Mouse (Mus musculus): ENCODE measurements around the gene Myo18a. TPM values are rescaled to one million over a fixed set of nuclear protein-coding genes. Genes with fewer than 3 reads are reported as not detected.

The Myo18a gene
- total RNA-seq, 1 experiment = 33.3 TPM

DNA sequence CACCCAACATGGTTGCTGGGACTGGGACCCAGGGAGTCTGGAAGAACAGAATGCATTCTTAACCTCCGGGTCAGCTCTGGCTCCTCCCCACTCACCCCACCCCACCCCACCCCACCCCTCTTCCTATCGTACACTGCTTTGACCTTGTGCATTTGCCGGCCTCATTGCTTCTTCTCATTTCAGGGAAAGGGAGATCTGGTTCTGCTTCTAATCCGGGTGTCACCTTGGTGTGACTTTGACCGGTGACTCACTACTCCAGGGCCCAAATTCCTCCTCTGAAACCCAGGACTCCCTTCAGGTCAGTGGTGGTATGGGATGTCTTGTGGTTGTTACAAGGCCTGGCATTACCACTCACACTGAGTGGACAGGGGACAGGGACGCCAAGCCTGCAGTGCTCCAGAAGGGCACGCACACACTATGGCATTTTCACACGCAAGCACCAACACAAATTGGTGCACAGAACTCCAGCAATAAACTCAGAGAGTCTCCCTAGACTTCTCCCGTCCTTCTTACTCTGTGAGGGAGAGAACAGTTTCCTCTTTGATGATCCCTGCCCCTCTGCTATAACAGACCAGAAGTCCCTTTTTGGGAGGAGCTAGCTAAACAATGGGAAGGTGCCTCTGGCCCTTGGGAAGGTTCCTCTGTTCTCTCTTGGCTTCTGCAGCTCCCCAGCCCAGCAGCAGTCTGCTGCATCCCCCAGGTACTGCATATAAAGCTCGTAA lies 121.6 kb downstream of the Myo18a start:
- Histone ChIP-seq H3K36me3 (ENCODE audit: control insufficient read depth, insufficient read depth, low read length, poor library complexity, severe bottlenecking) (peaks cover 18% of the 10 kb centered on the region), H3K27ac (ENCODE audit: insufficient read depth, low read depth, low read length, poor library complexity, severe bottlenecking) (peak overlapping the region; percentile 84), H3K9ac (ENCODE audit: insufficient read depth, low read depth, low read length, poor library complexity, severe bottlenecking) (peak overlapping the region; percentile 64; the same call in 1 of the 2 replicates), H3K9me3 (ENCODE audit: control insufficient read depth, insufficient read depth, low read depth, low read length) (no peaks in the 10 kb centered on the region), H3K4me1 (ENCODE audit: control insufficient read depth in 2 of 2, insufficient read depth in 2 of 2, low read length in 2 of 2, poor library complexity in 1 of 2) (peaks cover 25 to 34% of the 10 kb centered on the region in 2 experiments), H3K4me3 (ENCODE audit: insufficient read depth in 1 of 2, low read depth in 1 of 2, low read length in 2 of 2, poor library complexity in 1 of 2, severe bottlenecking in 1 of 2) (peak overlapping the region; percentile 50 to 51)
- DNase-seq (ENCODE audit: low read depth, low spot score) = peak; percentile 61
- in situ Hi-C loops (cut with MboI; ENCODE audit: low sequenced_read_pairs in 2 of 2, unreplicated experiment in 2 of 2) = no loop called here
- TF ChIP-seq MAFK (IDR thresholded peaks at IDR 0.05; ENCODE audit: insufficient read depth, low read depth, low read length) (no peak), ZNF384 (IDR thresholded peaks at IDR 0.05; ENCODE audit: low read depth, low read length) (no peak), CHD2 (IDR thresholded peaks at IDR 0.05; ENCODE audit: low read depth, low read length) (no peak), HCFC1 (IDR thresholded peaks at IDR 0.05; ENCODE audit: borderline replicate concordance, insufficient read depth, low read length) (no peak), ZC3H11A (IDR thresholded peaks at IDR 0.05; ENCODE audit: borderline replicate concordance, low read depth, low read length) (no peak)

DNA sequence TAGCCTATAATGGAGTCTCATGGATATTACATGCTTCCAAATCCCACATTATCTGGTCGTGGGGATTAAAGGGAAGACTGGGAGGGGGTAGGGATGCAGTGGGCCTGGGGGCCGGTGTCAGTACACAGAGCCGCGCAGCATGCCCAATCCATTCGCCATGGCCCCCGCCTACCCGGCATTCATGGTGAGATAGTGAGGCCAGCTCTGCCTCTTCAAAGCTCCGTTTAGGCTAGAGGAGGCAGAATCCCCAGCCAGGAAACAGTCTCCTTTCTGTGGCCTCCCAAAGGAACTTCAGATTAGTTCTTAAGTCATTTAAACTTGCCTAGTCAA lies 122.2 kb downstream of the Myo18a start:
- Histone ChIP-seq H3K4me3 (ENCODE audit: insufficient read depth in 1 of 2, low read depth in 1 of 2, low read length in 2 of 2, poor library complexity in 1 of 2, severe bottlenecking in 1 of 2) (peak overlapping the region; percentile 50 to 51), H3K4me1 (ENCODE audit: control insufficient read depth in 2 of 2, insufficient read depth in 2 of 2, low read length in 2 of 2, poor library complexity in 1 of 2) (peaks cover 25 to 35% of the 10 kb centered on the region in 2 experiments), H3K27ac (ENCODE audit: insufficient read depth, low read depth, low read length, poor library complexity, severe bottlenecking) (peak overlapping the region; percentile 84), H3K9ac (ENCODE audit: insufficient read depth, low read depth, low read length, poor library complexity, severe bottlenecking) (peak overlapping the region; percentile 64; the same call in 1 of the 2 replicates), H3K36me3 (ENCODE audit: control insufficient read depth, insufficient read depth, low read length, poor library complexity, severe bottlenecking) (peaks cover 19% of the 10 kb centered on the region), H3K9me3 (ENCODE audit: control insufficient read depth, insufficient read depth, low read depth, low read length) (no peaks in the 10 kb centered on the region)
- TF ChIP-seq ZC3H11A (IDR thresholded peaks at IDR 0.05; ENCODE audit: borderline replicate concordance, low read depth, low read length) (no peak), MAFK (IDR thresholded peaks at IDR 0.05; ENCODE audit: insufficient read depth, low read depth, low read length) (no peak), ZNF384 (IDR thresholded peaks at IDR 0.05; ENCODE audit: low read depth, low read length) (no peak), HCFC1 (IDR thresholded peaks at IDR 0.05; ENCODE audit: borderline replicate concordance, insufficient read depth, low read length) (no peak), CHD2 (IDR thresholded peaks at IDR 0.05; ENCODE audit: low read depth, low read length) (no peak)
- in situ Hi-C loops (cut with MboI; ENCODE audit: low sequenced_read_pairs in 2 of 2, unreplicated experiment in 2 of 2) = no loop called here
- no peak for DNase-seq (ENCODE audit: low read depth, low spot score)

DNA sequence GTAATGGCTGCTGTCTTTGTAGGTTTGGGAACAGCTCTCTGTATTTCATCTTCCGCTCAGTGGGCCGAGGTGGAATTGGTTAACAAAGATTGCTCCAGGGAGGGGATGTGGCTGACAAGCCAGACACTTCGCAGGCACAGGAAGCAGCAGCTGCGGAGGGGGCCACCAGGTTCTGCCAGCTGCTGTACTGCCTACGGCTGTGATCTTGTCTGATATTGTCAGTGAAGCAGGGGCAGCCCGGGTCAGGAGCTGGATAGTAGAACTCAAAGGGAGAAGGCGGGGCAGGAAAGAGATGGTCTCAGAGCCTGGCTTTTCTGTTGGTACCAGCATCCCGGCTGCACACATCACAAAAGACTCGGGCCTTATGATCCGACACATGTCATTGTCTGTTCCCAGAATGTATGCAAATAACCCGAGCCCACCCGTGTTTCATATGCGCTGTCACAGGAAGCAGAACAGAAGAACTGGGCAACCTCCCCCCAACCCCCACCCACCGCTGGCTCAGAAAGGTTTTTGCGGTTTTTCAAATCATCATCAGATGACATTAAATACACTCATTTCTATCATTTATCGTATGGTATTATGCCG lies 124.4 kb downstream of the Myo18a start:
- no peak for DNase-seq (ENCODE audit: low read depth, low spot score)
- Histone ChIP-seq H3K36me3 (ENCODE audit: control insufficient read depth, insufficient read depth, low read length, poor library complexity, severe bottlenecking) (peaks cover 16% of the 10 kb centered on the region), H3K9me3 (ENCODE audit: control insufficient read depth, insufficient read depth, low read depth, low read length) (no peaks in the 10 kb centered on the region), H3K4me3 (ENCODE audit: insufficient read depth in 1 of 2, low read depth in 1 of 2, low read length in 2 of 2, poor library complexity in 1 of 2, severe bottlenecking in 1 of 2) (peak overlapping the region; percentile 2 to 11; a peak in 2 of 4 replicates), H3K27ac (ENCODE audit: insufficient read depth, low read depth, low read length, poor library complexity, severe bottlenecking) (peak overlapping the region; percentile 26; the same call in 1 of the 2 replicates), H3K9ac (ENCODE audit: insufficient read depth, low read depth, low read length, poor library complexity, severe bottlenecking) (peak overlapping the region; percentile 68; the same call in 1 of the 2 replicates), H3K4me1 (ENCODE audit: control insufficient read depth in 2 of 2, insufficient read depth in 2 of 2, low read length in 2 of 2, poor library complexity in 1 of 2) (peaks cover 34 to 48% of the 10 kb centered on the region in 2 experiments)
- TF ChIP-seq ZNF384 (IDR thresholded peaks at IDR 0.05; ENCODE audit: low read depth, low read length) (no peak), HCFC1 (IDR thresholded peaks at IDR 0.05; ENCODE audit: borderline replicate concordance, insufficient read depth, low read length) (no peak), ZC3H11A (IDR thresholded peaks at IDR 0.05; ENCODE audit: borderline replicate concordance, low read depth, low read length) (no peak), MAFK (IDR thresholded peaks at IDR 0.05; ENCODE audit: insufficient read depth, low read depth, low read length) (no peak), CHD2 (IDR thresholded peaks at IDR 0.05; ENCODE audit: low read depth, low read length) (no peak)
- in situ Hi-C loops (cut with MboI; ENCODE audit: low sequenced_read_pairs in 2 of 2, unreplicated experiment in 2 of 2) = no loop called here

DNA sequence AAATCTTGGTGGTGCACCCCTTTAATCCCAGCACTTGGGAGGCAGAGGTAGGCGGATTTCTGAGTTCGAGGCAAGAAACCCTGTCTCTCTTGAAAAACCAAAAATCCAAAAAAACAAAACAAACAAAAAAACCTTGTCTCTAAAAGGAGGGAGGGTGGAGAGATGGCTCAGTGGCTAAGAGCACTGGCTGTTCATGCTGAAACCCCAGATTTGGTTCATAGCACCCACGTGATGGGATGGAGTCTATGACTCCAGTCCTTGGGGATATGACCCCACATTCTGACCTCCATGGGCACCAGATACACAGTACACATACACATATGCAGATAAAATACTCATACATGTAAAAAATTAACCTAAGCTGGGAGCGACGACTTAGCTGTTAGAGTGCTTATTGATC lies 125.8 kb downstream of the Myo18a start:
- peaks cover 33 to 42% of the 10 kb centered on the region in 2 experiments for H3K4me1 ChIP-seq (ENCODE audit: control insufficient read depth in 2 of 2, insufficient read depth in 2 of 2, low read length in 2 of 2, poor library complexity in 1 of 2)
- peaks cover 13% of the 10 kb centered on the region for H3K36me3 ChIP-seq (ENCODE audit: control insufficient read depth, insufficient read depth, low read length, poor library complexity, severe bottlenecking)
- in situ Hi-C loops (cut with MboI; ENCODE audit: low sequenced_read_pairs in 2 of 2, unreplicated experiment in 2 of 2) = no loop called here

More for the DNA sequence above, 125.8 kb downstream of the Myo18a start:
- Histone ChIP-seq H3K4me3 (ENCODE audit: insufficient read depth in 1 of 2, low read depth in 1 of 2, low read length in 2 of 2, poor library complexity in 1 of 2, severe bottlenecking in 1 of 2) (no peak overlapping the region), H3K9ac (ENCODE audit: insufficient read depth, low read depth, low read length, poor library complexity, severe bottlenecking) (no peak overlapping the region), H3K9me3 (ENCODE audit: control insufficient read depth, insufficient read depth, low read depth, low read length) (no peaks in the 10 kb centered on the region), H3K27ac (ENCODE audit: insufficient read depth, low read depth, low read length, poor library complexity, severe bottlenecking) (no peak overlapping the region)
- DNase-seq (ENCODE audit: low read depth, low spot score) = no peak
- TF ChIP-seq MAFK (IDR thresholded peaks at IDR 0.05; ENCODE audit: insufficient read depth, low read depth, low read length) (no peak), ZC3H11A (IDR thresholded peaks at IDR 0.05; ENCODE audit: borderline replicate concordance, low read depth, low read length) (no peak), HCFC1 (IDR thresholded peaks at IDR 0.05; ENCODE audit: borderline replicate concordance, insufficient read depth, low read length) (no peak)

Data from ES-E14 (cell line).